Mouse (Mus musculus): ENCODE results near the gene Rad23a.

Rad23a gene

GRCm38 (mm10) chr8:84840248-84840999 is at the start of gene Rad23a:
Gene Rad23a, minus strand, starts transcription at chr8:84840665.
- DNase-seq: peak; percentile 94

DNA sequence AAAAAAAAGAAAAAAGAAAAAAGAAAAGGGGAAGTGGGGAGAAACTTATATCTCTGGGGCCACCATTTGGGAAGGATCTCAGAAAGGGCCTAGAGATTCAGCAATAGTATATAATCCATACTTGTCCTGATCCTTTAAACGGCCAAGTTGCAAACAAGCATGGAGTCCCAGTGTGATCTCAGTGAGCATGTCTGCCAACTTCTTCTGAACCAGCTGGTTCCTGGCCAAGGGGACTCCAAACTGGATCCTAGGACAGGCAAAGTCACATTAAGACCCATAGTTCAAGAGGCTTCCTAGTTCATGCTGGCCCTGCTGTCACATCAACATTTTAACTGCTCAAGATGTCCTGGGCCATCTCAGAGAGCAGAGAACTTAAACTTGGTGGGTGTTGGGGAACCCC is 48.7 kb upstream of the Rad23a start:
- no peak for DNase-seq

- no peak for DNase-seq
Measured at GRCm38 (mm10) chr8:84888280-84888679, 47.8 kb upstream of the Rad23a start.

DNA sequence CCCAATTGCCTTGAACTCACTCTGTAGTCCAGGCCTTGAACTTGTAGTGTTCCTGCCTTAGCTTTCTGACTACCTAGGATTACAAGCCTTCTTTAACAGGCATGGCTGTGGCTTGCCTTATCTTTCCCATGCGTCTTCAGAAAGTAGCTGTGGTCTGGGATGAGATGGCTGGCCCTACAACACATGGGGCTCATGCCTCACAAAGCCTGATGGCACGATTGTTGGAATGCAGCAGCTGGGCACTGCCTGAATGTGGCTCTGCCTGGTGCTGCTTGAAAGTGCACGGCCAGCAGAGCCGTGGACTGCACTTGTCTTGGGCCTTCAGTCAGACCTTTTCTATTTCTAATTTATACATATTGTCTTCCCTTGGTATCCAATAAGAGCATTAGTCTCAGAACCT is 44.3 kb upstream of the Rad23a start:
- DNase-seq: no peak

DNA sequence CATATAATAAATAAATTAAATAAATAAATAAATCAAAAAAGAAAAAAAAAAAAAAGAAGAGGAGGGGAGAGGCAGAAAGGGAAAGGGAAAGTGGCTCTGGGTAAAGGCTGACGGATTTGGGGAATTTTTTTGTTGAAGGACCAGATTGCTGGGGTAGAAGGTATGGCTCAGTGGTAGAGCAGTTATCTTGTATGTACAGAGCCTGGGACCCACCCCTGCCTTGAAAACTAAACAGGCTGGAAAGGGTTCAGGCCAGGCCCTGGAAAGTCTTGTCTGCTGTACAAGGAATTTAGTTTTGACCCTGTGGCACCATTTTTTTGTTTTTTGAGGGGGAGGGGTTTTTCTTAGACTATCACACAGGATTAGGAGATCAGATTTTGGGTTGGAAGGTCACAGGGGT is 38.5 kb upstream of the Rad23a start:
- no peak for DNase-seq

DNA sequence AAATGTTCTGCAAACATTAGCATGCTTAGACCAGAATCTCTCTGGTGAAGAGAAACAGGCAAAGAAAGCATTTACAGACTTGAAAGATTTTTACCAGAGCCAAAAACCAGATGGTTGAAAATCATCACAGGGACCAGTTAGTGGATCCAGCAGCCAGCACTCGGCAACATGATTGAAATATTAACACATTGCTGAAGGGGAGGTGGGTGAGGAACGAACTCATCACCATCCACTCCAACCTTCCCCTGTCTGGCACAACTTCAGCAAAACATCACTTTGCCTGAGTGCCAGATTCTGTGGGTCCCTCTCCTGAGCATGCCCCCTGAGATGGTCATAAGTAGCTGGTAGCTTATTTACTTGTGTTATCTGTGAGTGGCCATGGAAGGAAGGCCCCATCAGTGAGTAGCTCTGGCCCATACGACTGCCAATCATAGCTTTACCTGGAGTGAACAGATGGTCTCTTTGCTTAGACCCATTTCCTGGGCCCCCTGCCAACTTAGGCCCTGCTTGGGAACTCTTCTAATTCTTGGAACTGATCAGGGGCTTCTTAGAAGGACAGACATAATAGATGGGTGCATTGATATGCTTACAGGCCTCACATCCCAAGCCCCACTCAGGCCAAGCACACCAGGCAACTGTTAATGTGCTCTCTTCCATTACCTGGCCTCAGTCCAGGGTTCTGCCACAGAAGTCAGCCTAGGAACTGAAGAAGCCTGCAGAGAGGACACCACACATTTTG is 37.0 kb upstream of the Rad23a start:
- no peak for DNase-seq

- DNase-seq: no peak
Measured at GRCm38 (mm10) chr8:84874339-84874738, 33.9 kb upstream of the Rad23a start.

DNA sequence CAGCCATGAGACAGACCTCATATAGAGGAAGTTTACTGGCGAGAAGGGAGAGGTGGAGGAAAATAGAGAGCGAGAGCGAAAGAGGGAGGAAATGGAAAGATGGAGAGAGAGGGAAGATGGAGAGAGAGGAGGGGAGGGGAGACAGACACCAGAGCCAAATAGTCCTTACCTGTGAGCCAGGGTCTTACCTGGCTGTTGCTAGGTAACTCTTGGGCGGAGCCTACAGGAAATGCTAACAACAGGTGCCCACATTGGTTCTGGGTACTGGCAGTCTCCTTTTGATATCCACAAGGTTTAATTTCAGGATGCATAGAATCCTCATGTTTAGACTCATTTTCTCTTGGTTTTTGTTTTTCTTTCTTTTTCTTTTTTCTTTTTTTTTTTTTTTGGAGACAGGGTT is 32.6 kb upstream of the Rad23a start:
- no peak for DNase-seq

- DNase-seq: peak; percentile 47
Measured at GRCm38 (mm10) chr8:84872309-84872965, 32.0 kb upstream of the Rad23a start.

DNA sequence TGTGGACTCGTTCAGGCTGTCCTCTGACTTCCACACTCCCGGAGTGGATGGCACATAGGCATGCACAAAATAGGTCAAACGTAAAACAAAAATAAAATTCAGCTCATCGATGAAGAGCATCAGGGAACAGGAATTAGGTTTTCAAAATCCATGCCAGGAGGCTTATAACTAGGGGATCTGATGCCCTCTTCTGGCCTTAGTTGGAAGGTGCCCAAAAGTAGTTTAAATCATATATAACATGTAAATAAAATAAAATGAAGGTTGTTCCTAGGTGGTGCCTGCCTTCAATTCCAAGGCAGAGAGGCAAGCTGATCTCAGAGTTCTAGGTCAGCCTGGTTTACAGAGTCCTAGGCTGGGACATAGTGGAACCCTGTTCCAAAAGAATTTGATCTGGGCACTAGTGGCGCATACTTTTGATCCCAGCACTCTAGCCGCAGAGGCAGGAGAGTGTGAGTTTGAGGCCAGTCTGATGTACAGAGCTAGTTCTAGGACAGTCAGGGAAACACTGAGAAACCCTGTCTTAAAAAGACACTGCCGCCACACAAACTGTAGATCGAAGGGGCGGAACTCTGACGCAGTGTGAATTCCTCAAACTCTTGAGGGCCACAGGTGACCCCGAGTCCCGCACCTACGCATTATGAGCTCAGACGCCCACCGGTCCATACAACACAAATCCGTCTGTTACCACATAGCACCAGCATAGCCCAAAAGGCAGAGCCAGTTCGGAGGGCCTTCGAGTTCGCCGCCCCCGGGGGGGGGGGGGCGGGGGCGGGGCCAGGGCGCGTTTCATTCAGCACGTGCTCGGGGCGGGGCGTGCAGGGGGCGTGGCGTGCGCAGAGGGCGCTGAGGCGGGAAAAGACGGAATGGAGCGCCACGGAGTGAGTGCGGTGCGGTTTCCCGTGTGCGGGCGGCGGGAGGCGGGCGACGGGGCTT is 31.2 kb upstream of the Rad23a start, which contains the start of gene Syce2:
Gene Syce2, plus strand, starts transcription at position 736 of the 933 bp plus-strand sequence.
- DNase-seq: peak; percentile 87

- peak; percentile 94 for DNase-seq
Measured at GRCm38 (mm10) chr8:84856864-84857441, 16.5 kb upstream of the Rad23a start, which contains the start of gene Farsa. Gene Farsa, plus strand, starts transcription at chr8:84856989.

DNA sequence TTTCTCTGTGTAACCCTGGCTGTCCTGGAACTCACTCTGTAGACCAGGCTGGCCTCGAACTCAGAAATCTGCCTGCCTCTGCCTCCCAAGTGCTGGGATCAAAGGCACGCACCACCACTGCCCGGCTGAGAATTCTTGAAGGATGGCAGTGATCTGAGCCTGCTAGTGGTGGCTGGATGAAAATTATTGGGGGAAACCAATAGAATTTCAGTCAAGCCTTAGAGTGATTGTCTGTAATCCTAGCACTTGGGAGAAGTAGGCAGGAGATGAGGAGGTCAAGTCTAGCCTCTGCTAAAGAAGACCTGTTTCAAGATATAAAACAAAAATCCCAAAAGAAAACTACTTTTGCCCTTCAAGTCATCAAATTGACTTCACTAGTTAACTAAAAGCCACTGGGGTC is 16.0 kb upstream of the Rad23a start:
- DNase-seq: no peak

DNA sequence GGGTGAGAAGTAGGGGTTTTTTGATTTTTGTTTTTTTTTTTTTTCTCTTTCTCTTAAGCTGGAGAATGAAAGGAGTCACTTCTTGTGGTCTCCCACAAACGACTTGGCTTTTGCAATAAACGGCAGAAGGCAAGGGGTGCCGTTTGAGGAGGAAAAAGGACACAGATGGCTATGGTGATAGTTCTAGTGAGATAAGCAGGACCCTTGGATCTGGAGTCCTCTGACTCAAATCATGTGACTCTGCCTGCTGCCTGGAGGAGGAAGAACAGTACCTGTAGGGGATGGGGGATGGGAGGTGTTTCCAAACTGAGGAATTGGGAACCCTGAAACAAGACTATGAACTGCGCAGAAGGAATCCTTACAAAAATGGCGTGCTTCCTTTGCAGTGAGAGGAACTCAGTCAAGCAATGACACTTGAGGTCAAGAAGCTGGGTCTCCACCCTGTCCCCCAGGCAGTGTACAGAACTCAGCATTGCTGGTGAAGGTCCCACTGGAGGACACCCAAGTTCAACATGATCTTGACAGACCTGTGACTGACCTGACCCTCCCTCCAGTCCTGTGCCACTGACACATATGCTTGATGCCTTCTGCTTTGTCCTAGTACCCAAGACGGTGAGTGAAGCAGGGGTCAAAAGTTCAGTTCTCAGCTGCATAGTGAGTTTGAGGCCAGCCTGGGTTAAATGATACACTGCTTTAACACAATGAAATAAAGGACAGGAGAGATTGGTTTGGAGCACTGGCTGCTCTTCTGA is 7.4 kb upstream of the Rad23a start:
- no peak for DNase-seq

DNA sequence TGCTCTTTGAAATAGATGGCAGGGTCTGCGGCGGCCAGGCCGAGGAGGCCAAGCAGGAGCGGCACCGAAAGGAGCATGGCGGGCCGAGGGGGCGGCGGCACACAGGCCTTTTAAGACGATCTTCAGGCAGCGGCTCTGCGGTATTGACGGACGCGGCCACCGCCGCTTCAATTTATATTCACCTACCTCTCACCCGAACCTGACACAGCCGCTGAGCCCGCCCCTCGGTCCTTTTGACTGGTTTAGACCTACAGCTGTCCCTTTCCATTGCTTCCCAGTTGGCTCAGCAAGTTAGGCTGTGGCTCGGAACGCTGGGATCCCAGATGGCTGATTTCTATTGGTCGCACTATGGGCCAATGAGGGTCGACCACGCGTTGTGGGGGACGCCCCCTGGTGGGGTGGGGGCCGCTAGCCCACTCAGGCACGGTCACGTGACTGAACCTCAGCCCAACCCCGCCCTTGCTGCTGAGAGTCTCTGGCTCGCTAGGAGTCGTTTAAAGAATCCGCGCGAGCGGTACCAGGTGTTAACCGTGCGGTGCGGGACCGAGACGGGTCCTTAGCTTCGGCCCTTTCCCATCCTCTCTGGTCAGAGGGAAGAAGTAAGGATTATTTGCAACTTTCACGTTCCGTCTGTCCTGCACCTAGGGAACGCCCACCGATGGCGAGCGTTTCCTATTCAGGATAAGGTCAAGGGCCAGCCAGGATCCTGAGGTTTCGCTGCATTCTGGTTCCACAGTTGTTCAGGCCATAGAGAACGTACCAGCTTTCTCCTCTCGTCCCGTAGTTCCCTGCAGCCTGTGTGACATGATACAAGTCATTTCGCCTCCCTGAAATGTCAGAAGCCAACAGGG is 6.5 kb upstream of the Rad23a start, which contains the start of gene Calr:
Gene Calr, minus strand, starts transcription at position 213 of the 851 bp plus-strand sequence.
- peak; percentile 100 for DNase-seq

DNA sequence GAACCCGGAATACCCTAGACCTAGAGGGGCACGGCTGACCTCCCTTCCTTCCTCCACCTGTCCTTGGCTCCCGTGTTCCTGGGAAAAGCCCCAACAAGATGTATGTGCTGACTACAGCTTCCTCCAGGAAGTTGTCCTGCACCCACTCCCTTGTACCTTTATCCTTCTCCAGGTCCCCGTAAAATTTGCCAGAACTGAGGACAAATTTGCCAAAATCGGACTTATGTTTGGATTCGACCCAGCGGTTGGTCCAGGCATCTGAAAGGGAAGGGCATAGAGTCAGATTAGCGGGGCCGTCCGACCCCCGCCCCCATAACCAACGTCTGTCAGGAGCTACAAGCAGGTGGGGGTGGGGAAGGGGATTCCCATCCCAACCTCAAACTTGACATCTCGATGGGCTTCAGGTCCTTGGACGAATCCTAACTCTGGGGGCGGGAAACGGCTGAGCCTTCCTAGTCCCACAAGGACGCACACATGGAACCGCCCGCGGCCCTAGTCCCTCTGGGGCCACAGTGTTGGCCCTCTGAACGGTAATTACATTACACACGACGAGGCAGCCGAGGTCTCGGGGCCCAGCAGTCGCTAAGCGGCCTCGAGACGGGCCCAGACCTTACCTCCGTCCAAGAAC is 5.7 kb upstream of the Rad23a start:
- no peak for DNase-seq

- DNase-seq: peak; percentile 57
Measured at GRCm38 (mm10) chr8:84845355-84846093, 5.1 kb upstream of the Rad23a start.

DNA sequence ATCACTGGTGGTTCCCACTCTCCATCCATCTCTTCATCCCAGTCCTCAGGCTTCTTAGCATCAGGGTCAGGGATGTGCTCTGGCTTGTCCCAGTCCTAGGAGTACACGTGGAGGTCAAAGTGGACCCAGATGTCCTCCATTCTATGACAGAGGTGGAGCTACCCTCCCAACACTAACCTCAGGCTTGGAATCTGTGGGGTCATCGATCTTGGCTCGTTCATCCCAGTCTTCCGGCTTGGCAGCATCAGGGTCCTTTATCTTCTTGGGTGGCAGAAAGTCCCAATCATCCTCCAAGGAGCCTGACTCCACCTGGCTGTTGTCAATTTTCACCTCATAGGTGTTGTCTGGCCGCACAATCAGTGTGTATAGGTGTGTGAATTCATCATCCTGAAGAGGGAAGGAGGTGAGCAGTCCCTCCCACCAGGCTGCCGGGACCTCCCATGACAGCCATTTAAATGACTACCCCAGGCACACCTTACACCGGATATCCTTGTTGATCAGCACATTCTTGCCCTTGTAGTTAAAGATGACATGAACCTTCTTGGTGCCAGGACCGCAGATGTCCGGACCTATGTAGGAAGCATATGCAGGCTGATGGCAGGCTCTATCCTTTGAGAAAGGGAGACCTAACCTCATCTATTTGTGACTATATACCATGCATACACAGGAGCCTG is 4.1 kb upstream of the Rad23a start:
- no peak for DNase-seq

GRCm38 (mm10) chr8:84841514-84841913 is 1.0 kb upstream of the Rad23a start:
- no peak for DNase-seq
